Mouse (Mus musculus): Measurements from ENCODE around the gene Chd2. TPM values are rescaled to one million over a fixed set of nuclear protein-coding genes. Genes with fewer than 3 reads are reported as not detected.

Chd2 gene
- polyA plus RNA-seq, 1 experiment from 2014 or later: 22.1 TPM

DNA sequence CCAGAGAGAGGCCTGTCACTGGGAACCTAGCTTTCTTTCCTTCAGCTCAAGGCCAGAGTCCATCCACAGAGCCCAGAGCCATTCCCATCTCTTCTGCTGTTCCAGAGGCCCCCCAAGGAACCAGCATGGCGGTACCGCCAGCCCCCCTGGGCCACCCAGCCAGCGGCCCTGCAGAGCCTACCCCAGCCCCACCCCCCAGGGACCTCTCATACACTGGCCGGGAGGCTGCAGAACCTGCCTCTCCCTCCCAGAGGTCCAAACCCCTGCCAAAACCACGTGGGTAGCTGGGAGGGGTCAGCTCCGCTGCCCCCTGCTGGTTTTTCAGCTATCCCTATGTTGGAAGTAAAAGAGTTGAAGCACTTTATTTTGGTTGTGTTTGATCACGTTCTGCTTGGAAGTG, 122.3 kb downstream of the Chd2 start:
- ATAC-seq (ENCODE audit: insufficient read depth): no peak
- 36% methylated on average over 7 of the region's 7 CpGs for WGBS (ENCODE audit: insufficient replicate concordance)

DNA sequence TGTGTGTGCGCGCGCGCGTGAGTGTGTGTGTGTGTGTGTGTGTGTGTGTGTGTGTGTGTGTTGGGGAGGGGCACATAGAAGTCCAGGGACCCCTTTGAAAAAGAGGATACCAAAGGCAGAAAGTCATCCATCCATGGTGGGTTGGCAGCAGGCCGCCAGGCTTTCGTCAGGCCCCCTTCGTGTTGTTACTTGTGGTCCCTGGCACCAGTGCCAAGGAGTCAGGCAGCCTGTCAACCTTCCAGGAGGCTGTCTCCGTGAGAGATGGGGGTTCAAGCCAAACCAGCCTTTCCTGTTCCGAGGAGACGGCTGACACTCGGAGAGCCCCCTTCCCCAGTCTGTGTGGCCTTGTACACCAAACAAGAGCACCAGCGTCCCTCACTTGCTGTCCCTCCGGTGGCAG, 127.4 kb downstream of the Chd2 start:
- ATAC-seq (ENCODE audit: insufficient read depth): no peak
- Histone ChIP-seq H3K4me3 (replicated peaks) (no peak overlapping the region), H3K9me3 (replicated peaks) (no peaks in the 10 kb centered on the region), H3K27me3 (no peaks in the 10 kb centered on the region), H3K4me1 (replicated peaks) (no peaks in the 10 kb centered on the region), H3K4me2 (no peak overlapping the region), H3K27ac (replicated peaks) (no peak overlapping the region), H3K36me3 (replicated peaks) (no peaks in the 10 kb centered on the region), H3K9ac (no peak overlapping the region)
- WGBS (ENCODE audit: insufficient replicate concordance): 76% methylated on average over 14 of the region's 14 CpGs

More for the DNA sequence above, 122.3 kb downstream of the Chd2 start:
- no peak overlapping the region for H3K27ac ChIP-seq (replicated peaks)
- no peaks in the 10 kb centered on the region for H3K9me3 ChIP-seq (replicated peaks)
- H3K4me3 ChIP-seq (replicated peaks): no peak overlapping the region
- H3K27me3 ChIP-seq: no peaks in the 10 kb centered on the region
- no peak overlapping the region for H3K4me2 ChIP-seq
- H3K9ac ChIP-seq: no peak overlapping the region
- H3K36me3 ChIP-seq (replicated peaks): no peaks in the 10 kb centered on the region
- H3K4me1 ChIP-seq (replicated peaks): no peaks in the 10 kb centered on the region

DNA sequence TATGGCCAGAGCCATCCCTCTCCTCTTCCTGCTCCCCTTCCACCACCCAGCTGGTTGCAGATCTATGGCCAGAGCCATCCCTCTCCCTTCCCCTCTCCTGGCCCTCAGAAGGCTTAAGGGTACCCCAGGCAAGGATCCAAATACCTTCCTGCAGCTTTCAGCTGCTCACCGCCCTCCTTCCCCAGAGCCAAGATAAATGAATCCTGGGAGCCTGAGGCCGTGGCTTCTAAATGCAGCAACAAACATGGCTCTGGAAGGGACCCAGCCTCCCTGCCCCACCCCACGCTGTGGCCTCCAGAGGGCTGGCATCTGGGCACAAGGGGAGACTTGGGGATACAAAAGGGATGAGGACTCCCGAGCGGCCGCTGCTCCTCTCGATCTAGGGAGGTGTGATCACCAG, 129.2 kb downstream of the Chd2 start:
- Histone ChIP-seq H3K4me1 (replicated peaks) (no peaks in the 10 kb centered on the region), H3K27me3 (no peaks in the 10 kb centered on the region), H3K9ac (no peak overlapping the region), H3K27ac (replicated peaks) (no peak overlapping the region), H3K36me3 (replicated peaks) (no peaks in the 10 kb centered on the region), H3K9me3 (replicated peaks) (no peaks in the 10 kb centered on the region), H3K4me3 (replicated peaks) (no peak overlapping the region), H3K4me2 (no peak overlapping the region)
- 74% methylated on average over 7 of the region's 7 CpGs for WGBS (ENCODE audit: insufficient replicate concordance)
- ATAC-seq (ENCODE audit: insufficient read depth): no peak

DNA sequence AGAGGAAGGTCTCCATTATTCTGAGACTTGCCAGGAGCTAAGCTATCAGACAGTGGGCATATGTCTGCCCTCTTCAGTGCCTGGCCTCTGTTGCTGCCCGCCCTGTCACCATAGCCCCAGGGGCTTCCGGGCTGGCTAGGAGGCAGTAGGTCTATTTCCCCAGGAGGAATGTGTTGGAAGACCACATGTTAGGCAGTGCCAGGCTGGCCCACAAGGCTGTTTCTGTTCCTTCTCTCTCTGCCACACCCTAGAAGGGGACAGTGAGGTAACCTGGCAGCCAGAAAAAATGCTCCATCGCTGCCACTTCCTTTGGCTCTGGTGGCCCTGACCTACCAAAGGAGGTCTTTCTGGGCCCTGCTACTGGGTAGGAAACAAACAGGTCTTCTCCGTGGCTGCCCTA, 129.6 kb downstream of the Chd2 start:
- Histone ChIP-seq H3K4me2 (no peak overlapping the region), H3K9ac (no peak overlapping the region), H3K9me3 (replicated peaks) (no peaks in the 10 kb centered on the region), H3K27ac (replicated peaks) (no peak overlapping the region), H3K4me3 (replicated peaks) (no peak overlapping the region), H3K4me1 (replicated peaks) (no peaks in the 10 kb centered on the region), H3K36me3 (replicated peaks) (no peaks in the 10 kb centered on the region), H3K27me3 (no peaks in the 10 kb centered on the region)
- 62% methylated on average over 4 of the region's 4 CpGs for WGBS (ENCODE audit: insufficient replicate concordance)
- no peak for ATAC-seq (ENCODE audit: insufficient read depth)

- Histone ChIP-seq H3K36me3 (replicated peaks) (no peaks in the 10 kb centered on the region), H3K4me3 (replicated peaks) (no peak overlapping the region), H3K9ac (no peak overlapping the region), H3K9me3 (replicated peaks) (no peaks in the 10 kb centered on the region), H3K4me1 (replicated peaks) (no peaks in the 10 kb centered on the region), H3K27ac (replicated peaks) (no peak overlapping the region), H3K4me2 (no peak overlapping the region), H3K27me3 (no peaks in the 10 kb centered on the region)
- 43% methylated on average over 7 of the region's 7 CpGs for WGBS (ENCODE audit: insufficient replicate concordance)
- no peak for ATAC-seq (ENCODE audit: insufficient read depth)
Measured at GRCm38 (mm10) chr7:73411523-73411922, 130.1 kb downstream of the Chd2 start.

DNA sequence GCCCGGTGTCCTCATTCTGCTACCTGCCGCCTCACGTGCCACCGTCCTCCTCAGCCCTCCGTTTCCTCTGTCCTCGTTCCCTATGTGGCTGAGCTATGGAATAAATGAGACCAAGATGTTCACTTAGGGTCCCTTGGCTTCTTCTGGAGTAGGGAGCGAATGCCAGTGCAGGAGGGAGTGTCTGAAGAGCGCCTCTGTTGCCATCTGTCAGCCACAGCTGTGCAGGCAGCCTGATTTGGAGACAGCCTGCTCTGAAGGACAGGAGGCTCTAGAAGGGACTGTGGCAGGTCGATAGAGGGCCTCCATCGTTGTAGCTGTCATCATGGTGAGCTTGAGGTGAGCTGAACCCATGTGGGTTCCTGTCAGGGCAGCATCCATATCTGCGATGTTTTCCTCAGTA, 136.1 kb downstream of the Chd2 start:
- Histone ChIP-seq H3K4me3 (replicated peaks) (no peak overlapping the region), H3K4me1 (replicated peaks) (no peaks in the 10 kb centered on the region), H3K27me3 (peaks cover 11% of the 10 kb centered on the region), H3K27ac (replicated peaks) (no peak overlapping the region), H3K4me2 (no peak overlapping the region), H3K9ac (no peak overlapping the region), H3K9me3 (replicated peaks) (no peaks in the 10 kb centered on the region), H3K36me3 (replicated peaks) (no peaks in the 10 kb centered on the region)
- no peak for ATAC-seq (ENCODE audit: insufficient read depth)
- 73% methylated on average over 11 of the region's 11 CpGs for WGBS (ENCODE audit: insufficient replicate concordance)

DNA sequence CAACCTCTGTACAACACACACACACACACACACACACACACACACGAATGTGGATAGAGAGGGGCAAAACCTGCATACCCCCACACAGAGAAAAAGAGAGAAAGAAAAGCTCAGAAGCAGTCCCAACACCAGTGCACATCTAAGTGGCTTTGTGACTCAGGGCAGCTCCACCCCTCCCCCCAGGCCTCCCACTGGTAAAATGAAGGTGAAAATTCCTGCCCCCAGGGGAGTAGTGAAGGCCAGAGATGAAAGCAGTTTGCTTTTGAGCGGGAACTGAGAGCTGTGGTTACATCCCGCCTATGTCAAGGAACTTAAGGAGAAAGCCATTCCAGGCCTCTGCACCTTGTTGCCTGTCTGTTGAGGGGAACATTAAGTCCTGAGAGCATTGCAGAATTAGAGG, 138.1 kb downstream of the Chd2 start:
- no peak overlapping the region for H3K27ac ChIP-seq (replicated peaks)
- ATAC-seq (ENCODE audit: insufficient read depth): no peak
- peaks cover 12% of the 10 kb centered on the region; the same call in 1 of the 2 replicates for H3K4me1 ChIP-seq (replicated peaks)
- no peaks in the 10 kb centered on the region for H3K9me3 ChIP-seq (replicated peaks)
- H3K27me3 ChIP-seq: peaks cover 31% of the 10 kb centered on the region
- no peak overlapping the region for H3K9ac ChIP-seq
- 34% methylated on average over 3 of the region's 3 CpGs for WGBS (ENCODE audit: insufficient replicate concordance)
- H3K4me2 ChIP-seq: no peak overlapping the region
- H3K4me3 ChIP-seq (replicated peaks): no peak overlapping the region
- no peaks in the 10 kb centered on the region for H3K36me3 ChIP-seq (replicated peaks)

- H3K4me2 ChIP-seq: no peak overlapping the region
- no peaks in the 10 kb centered on the region for H3K36me3 ChIP-seq (replicated peaks)
- H3K9ac ChIP-seq: no peak overlapping the region
- H3K4me1 ChIP-seq (replicated peaks): peaks cover 16% of the 10 kb centered on the region
- no peak for ATAC-seq (ENCODE audit: insufficient read depth)
- H3K4me3 ChIP-seq (replicated peaks): no peak overlapping the region
- 56% methylated on average over 1 of the region's 1 CpGs for WGBS (ENCODE audit: insufficient replicate concordance)
- H3K9me3 ChIP-seq (replicated peaks): no peaks in the 10 kb centered on the region
- no peak overlapping the region for H3K27ac ChIP-seq (replicated peaks)
- peaks cover 39% of the 10 kb centered on the region for H3K27me3 ChIP-seq
Measured at GRCm38 (mm10) chr7:73402671-73403070, 139.0 kb downstream of the Chd2 start.

DNA sequence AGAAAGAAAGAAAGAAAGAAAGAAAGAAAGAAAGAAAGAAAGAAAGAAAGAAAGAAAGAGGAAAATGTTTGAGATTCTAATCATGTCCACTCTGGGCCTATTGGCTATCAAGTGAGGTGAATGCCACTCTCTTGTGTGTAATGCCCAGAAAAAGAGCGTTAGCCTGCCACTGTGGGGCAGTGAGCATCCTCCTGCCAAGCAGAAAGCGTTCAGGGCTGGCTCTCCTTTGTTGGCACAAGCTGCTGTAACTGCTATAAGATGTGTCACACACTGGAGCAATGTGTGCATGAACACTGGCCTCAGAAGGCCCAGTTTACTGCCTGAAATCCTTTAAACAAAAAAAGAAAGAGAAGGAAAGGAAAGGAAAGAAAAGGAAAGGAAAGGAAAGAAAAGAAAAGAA, 139.5 kb downstream of the Chd2 start:
- H3K27me3 ChIP-seq: peaks cover 45% of the 10 kb centered on the region
- 50% methylated on average over 2 of the region's 2 CpGs for WGBS (ENCODE audit: insufficient replicate concordance)

GRCm38 (mm10) chr7:73400051-73400916, 141.3 kb downstream of the Chd2 start:
- no peak for ATAC-seq (ENCODE audit: insufficient read depth)
- 12% methylated on average over 20 of the region's 20 CpGs for WGBS (ENCODE audit: insufficient replicate concordance)
- H3K4me2 ChIP-seq: peak overlapping the region; percentile 41; the same call in 1 of the 2 replicates
- H3K4me1 ChIP-seq (replicated peaks): peaks cover 16% of the 10 kb centered on the region
- H3K27ac ChIP-seq (replicated peaks): no peak overlapping the region
- no peak overlapping the region for H3K4me3 ChIP-seq (replicated peaks)
- H3K9ac ChIP-seq: no peak overlapping the region
- H3K27me3 ChIP-seq: peaks cover 62% of the 10 kb centered on the region
- no peaks in the 10 kb centered on the region for H3K36me3 ChIP-seq (replicated peaks)
- no peaks in the 10 kb centered on the region for H3K9me3 ChIP-seq (replicated peaks)

More for the DNA sequence above, 139.5 kb downstream of the Chd2 start:
- no peak for ATAC-seq (ENCODE audit: insufficient read depth)
- no peak overlapping the region for H3K4me2 ChIP-seq
- no peak overlapping the region for H3K27ac ChIP-seq (replicated peaks)
- no peak overlapping the region for H3K9ac ChIP-seq
- H3K4me3 ChIP-seq (replicated peaks): no peak overlapping the region
- H3K9me3 ChIP-seq (replicated peaks): no peaks in the 10 kb centered on the region
- no peaks in the 10 kb centered on the region for H3K36me3 ChIP-seq (replicated peaks)
- H3K4me1 ChIP-seq (replicated peaks): peaks cover 16% of the 10 kb centered on the region

DNA sequence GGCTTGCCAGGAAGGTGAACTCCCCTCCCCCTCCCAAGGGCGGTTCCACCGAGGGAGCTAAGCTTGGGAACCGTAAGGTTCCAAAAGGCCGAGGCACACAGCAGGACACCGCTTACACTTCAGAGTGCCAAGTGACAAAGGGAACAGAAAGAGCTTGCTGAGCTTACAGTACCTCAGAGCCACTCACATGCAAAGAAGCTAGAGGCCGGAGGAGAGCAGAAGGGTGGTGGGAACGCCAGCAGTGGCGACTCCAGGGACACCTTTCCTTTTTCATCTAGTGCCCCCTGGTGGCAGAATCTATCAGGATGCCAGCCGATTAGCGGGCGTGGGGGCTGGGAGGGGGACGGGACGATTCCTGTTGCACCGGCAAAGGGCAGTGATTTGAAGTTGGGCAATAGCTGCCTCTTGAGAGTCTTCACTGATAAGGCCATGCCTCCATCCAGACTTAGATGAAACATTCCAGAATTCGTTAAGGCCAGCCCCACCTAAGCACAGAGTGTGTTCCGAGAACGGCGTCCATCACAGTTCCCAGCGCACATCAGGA, 142.1 kb downstream of the Chd2 start:
- Histone ChIP-seq H3K27me3 (peaks cover 64% of the 10 kb centered on the region), H3K27ac (replicated peaks) (no peak overlapping the region), H3K4me3 (replicated peaks) (no peak overlapping the region), H3K9me3 (replicated peaks) (no peaks in the 10 kb centered on the region), H3K36me3 (replicated peaks) (no peaks in the 10 kb centered on the region), H3K4me1 (replicated peaks) (peaks cover 16% of the 10 kb centered on the region), H3K9ac (no peak overlapping the region), H3K4me2 (peak overlapping the region; percentile 41)
- 2% methylated on average over 19 of the region's 19 CpGs for WGBS (ENCODE audit: insufficient replicate concordance)
- no peak for ATAC-seq (ENCODE audit: insufficient read depth)

All from liver, embryonic 15.5 days (tissue).